Mouse (Mus musculus) C2C12 (cell line): ENCODE results near the gene Ppp2r5c.

Experiments
- CEBPB ChIP-seq: IDR thresholded peaks from one replicate; pipeline ENCODE4 v1.6.1; 2011; ENCODE audit warnings: low read depth, mild to moderate bottlenecking, control low read depth, moderate library complexity
- CTCF ChIP-seq: IDR thresholded peaks from one replicate; pipeline ENCODE4 v1.5.1; 2011; ENCODE audit not compliant: control insufficient read depth, insufficient read depth, insufficient read length
- FOSL1 ChIP-seq: IDR thresholded peaks from one replicate; pipeline ENCODE4 v1.8.0; 2011; ENCODE audit warnings: mild to moderate bottlenecking, low read length; ENCODE audit not compliant: poor library complexity, insufficient read depth, severe bottlenecking
- MAX ChIP-seq: IDR thresholded peaks from one replicate; pipeline ENCODE4 v1.6.1; 2011; ENCODE audit warnings: mild to moderate bottlenecking, control low read depth
- MYOD1 ChIP-seq: IDR thresholded peaks from one replicate; pipeline ENCODE4 v1.6.1; 2011; ENCODE audit warnings: low read depth; ENCODE audit not compliant: control insufficient read depth, insufficient read length
- USF1 ChIP-seq: IDR thresholded peaks from one replicate; pipeline ENCODE4 v1.6.1; 2011; ENCODE audit warnings: low read depth, mild to moderate bottlenecking, control low read depth, moderate library complexity

GRCm38 (mm10) chr12:110488031-110488430 is 41.1 kb downstream of the Ppp2r5c start:
- TF ChIP-seq CTCF (no peak), USF1 (no peak), MAX (no peak), FOSL1 (no peak), MYOD1 (no peak), CEBPB (no peak)
